Mouse (Mus musculus): ENCODE results near the gene Ofcc1. TPM values are rescaled to one million over a fixed set of nuclear protein-coding genes. Genes with fewer than 3 reads are reported as not detected.

Gene Ofcc1
- polyA plus RNA-seq, 1 experiment: not detected

DNA sequence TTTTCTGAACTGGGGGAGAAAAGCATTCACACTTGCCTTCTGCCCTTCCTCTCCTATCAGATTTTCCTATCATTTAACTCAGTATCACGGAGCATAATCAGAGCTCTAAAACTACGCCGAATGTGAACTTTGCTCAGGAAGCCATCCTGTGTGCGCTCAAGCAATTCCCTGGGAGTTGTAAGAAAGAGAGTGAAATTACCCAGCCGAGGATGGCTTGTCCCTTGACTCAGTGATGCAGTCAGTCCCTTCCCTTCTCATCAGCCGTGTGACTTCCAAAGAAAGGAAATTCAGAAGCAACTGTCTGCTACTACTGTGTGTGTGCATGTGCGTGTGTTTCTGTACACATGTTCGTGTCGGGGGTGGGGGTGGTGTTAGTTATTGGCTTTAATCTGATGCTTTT is 93.7 kb downstream of the Ofcc1 start:
- Histone ChIP-seq H3K4me1 (ENCODE audit: control insufficient read depth, insufficient read depth, low read length) (no peaks in the 10 kb centered on the region), H3K4me3 (ENCODE audit: insufficient read depth, low read length) (no peak overlapping the region), H3K27ac (ENCODE audit: insufficient read depth, low read depth, low read length) (no peak overlapping the region)
- no peak for TF ChIP-seq CTCF (IDR thresholded peaks at IDR 0.05; ENCODE audit: low read depth, low read length)
- no peak for TF ChIP-seq POLR2A (IDR thresholded peaks at IDR 0.05; ENCODE audit: borderline replicate concordance, low read depth, low read length)

- no peak overlapping the region for H3K27ac ChIP-seq (ENCODE audit: insufficient read depth, low read depth, low read length)
- H3K4me3 ChIP-seq (ENCODE audit: insufficient read depth, low read length): no peak overlapping the region
- TF ChIP-seq POLR2A (IDR thresholded peaks at IDR 0.05; ENCODE audit: borderline replicate concordance, low read depth, low read length): no peak
- H3K4me1 ChIP-seq (ENCODE audit: control insufficient read depth, insufficient read depth, low read length): no peaks in the 10 kb centered on the region
Observed at GRCm38 (mm10) chr13:40263087-40263807, 98.0 kb downstream of the Ofcc1 start.

GRCm38 (mm10) chr13:40258757-40259156 is 102.5 kb downstream of the Ofcc1 start:
- no peak for TF ChIP-seq CTCF (IDR thresholded peaks at IDR 0.05; ENCODE audit: low read depth, low read length)
- TF ChIP-seq POLR2A (IDR thresholded peaks at IDR 0.05; ENCODE audit: borderline replicate concordance, low read depth, low read length): no peak
- no peaks in the 10 kb centered on the region for H3K4me1 ChIP-seq (ENCODE audit: control insufficient read depth, insufficient read depth, low read length)
- H3K27ac ChIP-seq (ENCODE audit: insufficient read depth, low read depth, low read length): no peak overlapping the region
- no peak overlapping the region for H3K4me3 ChIP-seq (ENCODE audit: insufficient read depth, low read length)

GRCm38 (mm10) chr13:40243821-40244220 is 117.4 kb downstream of the Ofcc1 start:
- TF ChIP-seq CTCF (IDR thresholded peaks at IDR 0.05; ENCODE audit: low read depth, low read length) (no peak), POLR2A (IDR thresholded peaks at IDR 0.05; ENCODE audit: borderline replicate concordance, low read depth, low read length) (no peak)
- Histone ChIP-seq H3K4me3 (ENCODE audit: insufficient read depth, low read length) (no peak overlapping the region), H3K27ac (ENCODE audit: insufficient read depth, low read depth, low read length) (no peak overlapping the region), H3K4me1 (ENCODE audit: control insufficient read depth, insufficient read depth, low read length) (no peaks in the 10 kb centered on the region)

DNA sequence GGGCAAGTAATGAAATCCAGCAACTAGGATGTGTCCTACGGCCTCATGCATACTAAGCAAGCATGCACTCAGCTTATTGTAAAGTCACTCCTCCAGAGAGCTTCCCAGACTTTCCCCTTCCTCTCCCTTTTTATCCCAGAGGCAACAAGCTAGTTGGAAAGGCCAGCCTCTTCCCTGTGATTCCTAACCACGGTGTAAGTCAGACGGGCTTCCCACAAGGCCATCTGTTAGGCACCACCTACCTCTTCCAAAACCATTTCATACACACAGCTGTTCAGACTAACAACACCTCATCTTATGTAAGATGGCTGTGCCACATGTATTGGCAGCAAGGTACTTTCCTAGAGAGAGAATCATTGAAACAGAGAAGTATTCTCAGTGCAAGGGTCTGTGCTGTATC is 124.9 kb downstream of the Ofcc1 start:
- Histone ChIP-seq H3K27ac (ENCODE audit: insufficient read depth, low read depth, low read length) (no peak overlapping the region), H3K4me3 (ENCODE audit: insufficient read depth, low read length) (no peak overlapping the region), H3K4me1 (ENCODE audit: control insufficient read depth, insufficient read depth, low read length) (no peaks in the 10 kb centered on the region)
- TF ChIP-seq POLR2A (IDR thresholded peaks at IDR 0.05; ENCODE audit: borderline replicate concordance, low read depth, low read length): no peak
- TF ChIP-seq CTCF (IDR thresholded peaks at IDR 0.05; ENCODE audit: low read depth, low read length): no peak

- TF ChIP-seq CTCF (IDR thresholded peaks at IDR 0.05; ENCODE audit: low read depth, low read length) (no peak), POLR2A (IDR thresholded peaks at IDR 0.05; ENCODE audit: borderline replicate concordance, low read depth, low read length) (no peak)
- Histone ChIP-seq H3K4me3 (ENCODE audit: insufficient read depth, low read length) (no peak overlapping the region), H3K4me1 (ENCODE audit: control insufficient read depth, insufficient read depth, low read length) (no peaks in the 10 kb centered on the region), H3K27ac (ENCODE audit: insufficient read depth, low read depth, low read length) (no peak overlapping the region)
Observed at GRCm38 (mm10) chr13:40208314-40208713, 152.9 kb downstream of the Ofcc1 start.

- TF ChIP-seq CTCF (IDR thresholded peaks at IDR 0.05; ENCODE audit: low read depth, low read length) (no peak), POLR2A (IDR thresholded peaks at IDR 0.05; ENCODE audit: borderline replicate concordance, low read depth, low read length) (no peak)
- no peak overlapping the region for H3K4me3 ChIP-seq (ENCODE audit: insufficient read depth, low read length)
- H3K4me1 ChIP-seq (ENCODE audit: control insufficient read depth, insufficient read depth, low read length): no peaks in the 10 kb centered on the region
- no peak overlapping the region for H3K27ac ChIP-seq (ENCODE audit: insufficient read depth, low read depth, low read length)
Observed at GRCm38 (mm10) chr13:40181786-40182185, 179.5 kb downstream of the Ofcc1 start.

DNA sequence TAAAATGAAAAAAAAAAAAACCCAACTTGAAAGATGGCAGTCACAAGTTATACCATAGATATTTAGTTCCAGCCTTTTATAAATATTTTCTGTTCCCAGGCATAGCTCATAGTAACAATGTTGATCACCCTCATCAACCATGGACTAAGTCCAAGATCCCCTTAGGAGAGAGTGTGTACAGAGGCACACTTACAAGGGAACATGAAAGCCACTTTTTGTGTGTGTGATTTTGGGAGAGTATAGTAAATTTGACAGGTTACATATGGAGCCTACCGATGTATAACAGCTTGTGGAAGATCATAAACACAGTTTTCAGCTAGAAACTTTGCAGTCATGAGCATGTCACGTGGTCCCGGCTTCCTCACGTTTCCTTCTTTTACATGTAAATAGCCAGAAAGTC is 189.5 kb downstream of the Ofcc1 start:
- H3K4me3 ChIP-seq (ENCODE audit: insufficient read depth, low read length): no peak overlapping the region
- TF ChIP-seq CTCF (IDR thresholded peaks at IDR 0.05; ENCODE audit: low read depth, low read length) (no peak), POLR2A (IDR thresholded peaks at IDR 0.05; ENCODE audit: borderline replicate concordance, low read depth, low read length) (no peak)
- H3K27ac ChIP-seq (ENCODE audit: insufficient read depth, low read depth, low read length): no peak overlapping the region
- no peaks in the 10 kb centered on the region for H3K4me1 ChIP-seq (ENCODE audit: control insufficient read depth, insufficient read depth, low read length)

DNA sequence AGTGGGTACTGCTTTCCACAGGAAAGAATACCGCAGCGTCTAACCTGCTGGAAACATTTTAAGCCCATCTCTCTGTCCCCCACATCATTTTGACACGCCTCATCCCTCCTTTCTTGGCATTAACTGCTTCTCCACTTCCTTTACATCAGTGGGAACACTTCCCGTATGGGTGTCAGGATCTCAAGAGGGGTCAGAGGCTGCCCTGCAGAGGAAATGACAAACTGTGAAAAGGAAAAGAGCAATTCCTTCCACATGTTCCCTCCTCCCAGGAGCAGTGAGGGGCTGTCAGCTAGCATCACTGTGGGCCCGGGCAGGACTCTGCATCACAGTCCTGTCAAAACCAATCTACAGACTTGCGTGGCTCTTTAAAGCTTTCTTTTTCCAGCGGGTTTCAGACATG is 193.4 kb downstream of the Ofcc1 start:
- TF ChIP-seq CTCF (IDR thresholded peaks at IDR 0.05; ENCODE audit: low read depth, low read length): no peak
- no peak for TF ChIP-seq POLR2A (IDR thresholded peaks at IDR 0.05; ENCODE audit: borderline replicate concordance, low read depth, low read length)
- H3K4me3 ChIP-seq (ENCODE audit: insufficient read depth, low read length): no peak overlapping the region

GRCm38 (mm10) chr13:40155466-40155865 is 205.8 kb downstream of the Ofcc1 start:
- H3K4me1 ChIP-seq (ENCODE audit: control insufficient read depth, insufficient read depth, low read length): no peaks in the 10 kb centered on the region
- TF ChIP-seq POLR2A (IDR thresholded peaks at IDR 0.05; ENCODE audit: borderline replicate concordance, low read depth, low read length): no peak
- TF ChIP-seq CTCF (IDR thresholded peaks at IDR 0.05; ENCODE audit: low read depth, low read length): no peak
- H3K4me3 ChIP-seq (ENCODE audit: insufficient read depth, low read length): no peak overlapping the region

More for the DNA sequence above, 193.4 kb downstream of the Ofcc1 start:
- Histone ChIP-seq H3K27ac (ENCODE audit: insufficient read depth, low read depth, low read length) (no peak overlapping the region), H3K4me1 (ENCODE audit: control insufficient read depth, insufficient read depth, low read length) (no peaks in the 10 kb centered on the region)

More at GRCm38 (mm10) chr13:40155466-40155865, 205.8 kb downstream of the Ofcc1 start:
- H3K27ac ChIP-seq (ENCODE audit: insufficient read depth, low read depth, low read length): no peak overlapping the region

Measured in bone marrow macrophage, adult 2 months (primary cell).